Mouse (Mus musculus) intestine, embryonic 15.5 days (tissue): Measurements from ENCODE around the gene Tekt1. TPM values are rescaled to one million over a fixed set of nuclear protein-coding genes. Genes with fewer than 3 reads are reported as not detected.
"Not testable (repeated sequence)": the region's sequence is repeated elsewhere in the genome, so short reads cannot be mapped to it uniquely, and the experiment has no call there.

Experiments
- ATAC-seq: fragments of 200-750 bp; cut with Nextera tagmentation; 2 replicates; pipeline ENCODE4 v1.8.0; 2017; ENCODE audit warnings: moderate TSS enrichment, moderate library complexity
- H3K27ac ChIP-seq: fragments of 300-500 bp; sonication (generic); 2 replicates; pipeline ENCODE4 v1.5.1; 2015; ENCODE audit warnings: mild to moderate bottlenecking, inconsistent platforms
- H3K27me3 ChIP-seq: fragments of 300-500 bp; sonication (generic); replicated peaks from 2 replicates; pipeline ENCODE4 v1.6.1; 2015; ENCODE audit warnings: inconsistent platforms
- H3K36me3 ChIP-seq: fragments of 300-500 bp; sonication (generic); 2 replicates; pipeline ENCODE4 v1.6.1; 2015; ENCODE audit warnings: inconsistent platforms
- H3K4me1 ChIP-seq: fragments of 300-500 bp; sonication (generic); replicated peaks from 2 replicates; pipeline ENCODE4 v1.6.1; 2015; ENCODE audit warnings: inconsistent platforms
- H3K4me2 ChIP-seq: fragments of 300-500 bp; sonication (generic); replicated peaks from 2 replicates; pipeline ENCODE4 v1.6.1; 2015; ENCODE audit warnings: mild to moderate bottlenecking, inconsistent platforms
- H3K4me3 ChIP-seq: fragments of 300-500 bp; sonication (generic); replicated peaks from 2 replicates; pipeline ENCODE4 v1.5.1; 2015; ENCODE audit warnings: inconsistent platforms
- H3K9ac ChIP-seq: fragments of 300-500 bp; sonication (generic); 2 replicates; pipeline ENCODE4 v1.6.1; 2015; ENCODE audit warnings: inconsistent platforms
- H3K9me3 ChIP-seq: fragments of 300-500 bp; sonication (generic); 2 replicates; pipeline ENCODE4 v1.6.1; 2016; ENCODE audit warnings: inconsistent platforms
- WGBS: fragments of 180-500 bp; shearing (Covaris S2); methylation state at CpG from one replicate; pipeline ENCODE4 v1.1.7; 2015; 5-methylcytosine and 5-hydroxymethylcytosine counted together
- polyA plus RNA-seq: library from polyadenylated mRNA; unstranded; fragments of >200 nt; fragmentation: Nextera tagmentation; extraction: Ambion mirVana; gene quantifications from 2 replicates; pipeline ENCODE4 v1.2.1, GENCODE M21; 2015

Tekt1 gene
- polyA plus RNA-seq, 1 experiment from 2014 or later: 0.33 TPM

DNA sequence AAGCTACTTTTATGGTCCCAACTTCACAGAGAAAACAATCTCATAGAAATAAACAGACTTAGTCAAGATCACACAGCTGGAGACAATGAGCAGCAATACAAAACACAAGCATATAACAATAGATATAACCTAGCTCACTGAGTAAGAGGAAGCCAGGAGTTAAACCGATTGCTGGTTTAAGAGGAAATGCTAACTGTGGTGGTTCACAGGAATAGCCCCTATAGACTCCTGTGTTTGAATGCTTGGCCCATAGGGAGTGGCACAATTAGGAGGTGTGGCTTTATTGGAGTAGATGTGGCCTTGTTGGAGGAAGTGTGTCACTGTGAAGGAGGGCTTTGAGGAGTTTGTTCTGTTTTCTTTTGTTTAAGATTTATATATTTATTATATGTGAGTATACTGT is 10.0 kb downstream of the Tekt1 start:
- Histone ChIP-seq H3K4me2 (no peak overlapping the region), H3K4me3 (no peak overlapping the region), H3K27me3 (no peaks in the 10 kb centered on the region), H3K9me3 (no peaks in the 10 kb centered on the region), H3K36me3 (no peaks in the 10 kb centered on the region), H3K4me1 (peaks cover 7% of the 10 kb centered on the region), H3K27ac (no peak overlapping the region), H3K9ac (no peak overlapping the region)
- ATAC-seq: no peak
- WGBS: 63% methylated on average over 1 of the region's 1 CpGs

DNA sequence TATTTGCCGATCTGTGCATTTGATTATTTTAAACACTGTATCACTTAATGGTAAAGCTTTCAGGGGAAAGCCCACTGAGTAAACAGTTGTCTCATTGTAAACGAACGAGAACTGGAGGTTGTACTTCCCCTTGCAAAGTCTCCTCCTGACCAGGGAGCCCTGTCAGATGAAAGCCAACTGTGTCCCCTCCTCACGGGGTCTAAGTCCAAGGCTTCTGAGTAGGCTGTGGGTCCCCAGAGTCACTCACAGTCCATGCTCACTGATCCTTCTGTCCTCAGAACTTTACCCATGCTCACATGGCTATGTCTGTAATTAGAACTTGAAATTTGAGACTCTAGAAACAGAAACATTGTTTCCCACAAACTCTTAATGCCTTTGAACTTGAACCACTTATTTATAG is 12.6 kb downstream of the Tekt1 start:
- Histone ChIP-seq H3K4me1 (peaks cover 7% of the 10 kb centered on the region), H3K4me2 (no peak overlapping the region), H3K27ac (no peak overlapping the region), H3K9me3 (no peaks in the 10 kb centered on the region), H3K9ac (no peak overlapping the region), H3K27me3 (no peaks in the 10 kb centered on the region), H3K36me3 (no peaks in the 10 kb centered on the region), H3K4me3 (no peak overlapping the region)
- ATAC-seq: peak; percentile 74; the same call in 1 of the 2 replicates
- WGBS: 19% methylated on average over 4 of the region's 4 CpGs

GRCm38 (mm10) chr11:72349016-72349415 is 13.2 kb downstream of the Tekt1 start:
- Histone ChIP-seq H3K9ac (no peak overlapping the region), H3K36me3 (no peaks in the 10 kb centered on the region), H3K4me1 (peaks cover 7% of the 10 kb centered on the region), H3K27ac (no peak overlapping the region), H3K9me3 (no peaks in the 10 kb centered on the region), H3K4me3 (no peak overlapping the region), H3K4me2 (no peak overlapping the region), H3K27me3 (no peaks in the 10 kb centered on the region)
- WGBS: 42% methylated on average over 8 of the region's 8 CpGs
- ATAC-seq: no peak

DNA sequence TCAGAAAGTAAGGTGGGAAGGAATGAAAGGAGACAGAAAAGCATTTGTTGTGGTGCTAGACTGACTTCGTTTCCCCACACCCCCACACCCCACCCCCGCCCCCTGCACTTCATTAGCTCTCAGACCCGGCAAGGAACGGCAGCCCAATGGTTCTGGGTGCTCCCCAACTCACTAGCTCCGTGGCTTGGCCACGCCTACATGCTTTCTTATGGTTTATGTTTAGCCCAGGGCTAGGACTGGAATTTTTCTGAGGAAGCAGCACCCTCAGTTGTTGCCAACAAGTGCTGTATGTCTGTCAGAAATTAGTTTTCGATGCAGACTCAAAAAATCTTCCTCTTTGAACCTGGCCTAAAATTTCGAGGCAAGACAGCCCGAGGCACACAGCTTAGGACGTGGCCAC is 13.7 kb downstream of the Tekt1 start:
- no peak for ATAC-seq

GRCm38 (mm10) chr11:72344486-72344885 is 17.8 kb downstream of the Tekt1 start:
- WGBS: 88% methylated on average over 11 of the region's 11 CpGs
- ATAC-seq: no peak
- no peak overlapping the region for H3K4me3 ChIP-seq
- H3K9me3 ChIP-seq: no peaks in the 10 kb centered on the region
- no peak overlapping the region for H3K9ac ChIP-seq
- H3K27ac ChIP-seq: no peak overlapping the region
- no peaks in the 10 kb centered on the region for H3K27me3 ChIP-seq
- no peak overlapping the region for H3K4me2 ChIP-seq
- H3K4me1 ChIP-seq: peaks cover 7% of the 10 kb centered on the region
- no peaks in the 10 kb centered on the region for H3K36me3 ChIP-seq

More for the DNA sequence above, 13.7 kb downstream of the Tekt1 start:
- no peaks in the 10 kb centered on the region for H3K9me3 ChIP-seq
- H3K4me2 ChIP-seq: no peak overlapping the region
- H3K9ac ChIP-seq: no peak overlapping the region
- H3K4me1 ChIP-seq: peaks cover 7% of the 10 kb centered on the region
- H3K4me3 ChIP-seq: no peak overlapping the region
- H3K27me3 ChIP-seq: no peaks in the 10 kb centered on the region
- 38% methylated on average over 10 of the region's 10 CpGs for WGBS
- H3K27ac ChIP-seq: no peak overlapping the region
- no peaks in the 10 kb centered on the region for H3K36me3 ChIP-seq

DNA sequence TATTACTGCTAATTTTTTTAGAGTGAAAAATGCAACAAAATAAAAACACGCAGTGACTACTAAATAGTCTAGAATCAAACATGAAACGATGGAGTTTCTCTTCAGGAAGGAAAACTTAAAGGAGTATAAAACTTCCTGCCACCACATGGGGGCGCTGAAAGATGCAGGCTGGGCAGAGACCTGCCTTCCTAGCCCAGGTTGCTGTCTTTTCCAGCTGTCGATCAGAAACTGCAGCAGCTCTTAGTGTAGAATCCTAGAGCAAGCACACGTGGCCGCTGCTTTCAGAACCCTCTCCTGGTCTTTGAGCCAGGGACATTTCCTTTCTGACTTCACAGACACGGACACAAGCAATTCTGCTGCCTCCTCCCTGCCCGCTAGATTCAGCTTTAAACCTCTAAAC is 18.3 kb downstream of the Tekt1 start:
- peaks cover 4% of the 10 kb centered on the region for H3K4me1 ChIP-seq
- WGBS: 25% methylated on average over 8 of the region's 8 CpGs
- no peak for ATAC-seq
- H3K4me2 ChIP-seq: no peak overlapping the region
- no peaks in the 10 kb centered on the region for H3K36me3 ChIP-seq
- H3K9me3 ChIP-seq: no peaks in the 10 kb centered on the region
- no peak overlapping the region for H3K27ac ChIP-seq
- no peak overlapping the region for H3K9ac ChIP-seq
- H3K4me3 ChIP-seq: no peak overlapping the region
- H3K27me3 ChIP-seq: no peaks in the 10 kb centered on the region

DNA sequence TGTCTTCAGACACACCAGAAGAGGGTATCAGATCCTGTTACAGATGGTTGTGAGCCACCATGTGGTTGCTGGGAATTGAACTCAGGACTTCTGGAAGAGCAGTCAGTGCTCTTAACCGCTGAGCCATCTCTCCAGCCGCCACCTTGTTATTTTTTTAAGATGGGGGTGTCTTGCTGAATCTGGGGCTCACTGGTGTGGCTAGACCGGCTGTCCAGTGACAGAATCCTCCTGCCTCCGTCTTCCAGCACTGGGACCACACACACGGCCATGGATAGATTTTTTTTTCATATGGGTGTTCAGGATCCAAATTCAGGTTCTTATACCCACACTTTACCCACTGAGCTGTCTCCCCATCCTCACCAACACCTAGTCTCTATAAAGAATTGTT is 19.0 kb downstream of the Tekt1 start:
- H3K4me1 ChIP-seq, ATAC-seq, H3K27ac ChIP-seq, H3K9ac ChIP-seq, H3K9me3 ChIP-seq, H3K4me3 ChIP-seq, H3K36me3 ChIP-seq, H3K27me3 ChIP-seq, H3K4me2 ChIP-seq: not testable (repeated sequence)
- WGBS: 85% methylated on average over 5 of the region's 5 CpGs

GRCm38 (mm10) chr11:72342549-72343237 is 19.5 kb downstream of the Tekt1 start:
- H3K36me3 ChIP-seq: no peaks in the 10 kb centered on the region

GRCm38 (mm10) chr11:72339716-72340115 is 22.5 kb downstream of the Tekt1 start:
- H3K4me1 ChIP-seq: no peaks in the 10 kb centered on the region
- no peak overlapping the region for H3K9ac ChIP-seq
- H3K4me3 ChIP-seq: no peak overlapping the region
- no peak overlapping the region for H3K27ac ChIP-seq
- no peaks in the 10 kb centered on the region for H3K9me3 ChIP-seq
- H3K36me3 ChIP-seq: no peaks in the 10 kb centered on the region
- H3K4me2 ChIP-seq: no peak overlapping the region
- no peak for ATAC-seq
- 80% methylated on average over 4 of the region's 4 CpGs for WGBS
- H3K27me3 ChIP-seq: no peaks in the 10 kb centered on the region

More at GRCm38 (mm10) chr11:72342549-72343237, 19.5 kb downstream of the Tekt1 start:
- Histone ChIP-seq H3K4me1 (no peaks in the 10 kb centered on the region), H3K9me3 (no peaks in the 10 kb centered on the region), H3K27ac (no peak overlapping the region), H3K4me3 (no peak overlapping the region), H3K27me3 (no peaks in the 10 kb centered on the region), H3K4me2 (0 out of 2 replicates have a peak overlapping the region, but pooled peaks have one; percentile 17), H3K9ac (no peak overlapping the region)
- ATAC-seq: peak; percentile 87
- WGBS: 11% methylated on average over 7 of the region's 7 CpGs

DNA sequence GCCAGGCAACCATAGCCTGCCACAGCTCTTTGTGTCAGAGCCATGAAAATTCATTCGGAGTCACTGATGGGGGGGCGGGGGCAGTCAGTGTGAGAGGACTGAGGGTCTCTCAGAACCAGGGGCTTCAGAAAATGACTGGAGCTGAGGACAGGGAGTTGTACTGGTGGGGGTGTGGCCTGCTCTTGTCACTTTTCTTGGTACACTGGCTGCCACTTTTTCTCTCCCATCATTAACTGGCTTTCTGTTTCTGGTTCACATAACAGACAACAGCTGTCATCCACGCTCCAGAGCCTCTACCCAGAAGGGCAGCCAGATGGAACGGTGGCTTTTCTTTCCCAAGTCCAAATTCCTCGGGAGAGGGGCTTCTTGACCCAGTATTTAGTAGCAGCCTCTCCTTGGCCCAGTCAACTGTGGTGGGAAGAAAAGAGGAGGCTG is 23.8 kb downstream of the Tekt1 start:
- Histone ChIP-seq H3K4me1 (no peaks in the 10 kb centered on the region), H3K27ac (no peak overlapping the region), H3K9ac (no peak overlapping the region), H3K4me3 (no peak overlapping the region), H3K9me3 (no peaks in the 10 kb centered on the region), H3K36me3 (no peaks in the 10 kb centered on the region), H3K27me3 (no peaks in the 10 kb centered on the region), H3K4me2 (no peak overlapping the region)
- 59% methylated on average over 5 of the region's 5 CpGs for WGBS
- no peak for ATAC-seq

DNA sequence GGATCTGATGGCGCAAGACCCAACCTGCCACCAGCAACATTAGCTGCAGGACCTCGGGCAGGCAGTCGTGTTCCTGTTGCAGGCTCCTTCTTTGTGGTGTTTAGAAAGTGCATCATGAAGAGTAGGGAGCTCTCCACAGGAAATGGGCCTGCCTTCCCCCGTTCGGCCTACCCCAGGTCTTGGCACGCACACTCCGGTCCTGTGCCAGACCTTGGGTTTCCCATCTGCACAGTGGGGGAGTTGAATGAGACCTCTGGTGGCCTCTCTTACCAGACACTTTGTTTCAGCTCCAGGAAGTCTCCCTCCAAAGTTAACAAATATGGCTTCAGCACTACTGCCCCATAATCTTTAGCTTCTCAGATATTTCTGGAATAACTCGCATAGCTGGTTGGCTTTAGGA is 25.5 kb downstream of the Tekt1 start:
- Histone ChIP-seq H3K9me3 (no peaks in the 10 kb centered on the region), H3K4me2 (no peak overlapping the region), H3K27me3 (no peaks in the 10 kb centered on the region), H3K36me3 (no peaks in the 10 kb centered on the region), H3K4me1 (no peaks in the 10 kb centered on the region), H3K27ac (no peak overlapping the region), H3K4me3 (no peak overlapping the region), H3K9ac (no peak overlapping the region)
- WGBS: 78% methylated on average over 8 of the region's 8 CpGs
- no peak for ATAC-seq

GRCm38 (mm10) chr11:72334653-72335052 is 27.6 kb downstream of the Tekt1 start:
- no peaks in the 10 kb centered on the region for H3K9me3 ChIP-seq
- H3K27ac ChIP-seq: no peak overlapping the region
- no peaks in the 10 kb centered on the region for H3K36me3 ChIP-seq
- no peak for ATAC-seq
- WGBS: 78% methylated on average over 4 of the region's 4 CpGs
- no peak overlapping the region for H3K4me2 ChIP-seq
- no peak overlapping the region for H3K9ac ChIP-seq
- no peaks in the 10 kb centered on the region for H3K4me1 ChIP-seq
- no peak overlapping the region for H3K4me3 ChIP-seq
- H3K27me3 ChIP-seq: no peaks in the 10 kb centered on the region

DNA sequence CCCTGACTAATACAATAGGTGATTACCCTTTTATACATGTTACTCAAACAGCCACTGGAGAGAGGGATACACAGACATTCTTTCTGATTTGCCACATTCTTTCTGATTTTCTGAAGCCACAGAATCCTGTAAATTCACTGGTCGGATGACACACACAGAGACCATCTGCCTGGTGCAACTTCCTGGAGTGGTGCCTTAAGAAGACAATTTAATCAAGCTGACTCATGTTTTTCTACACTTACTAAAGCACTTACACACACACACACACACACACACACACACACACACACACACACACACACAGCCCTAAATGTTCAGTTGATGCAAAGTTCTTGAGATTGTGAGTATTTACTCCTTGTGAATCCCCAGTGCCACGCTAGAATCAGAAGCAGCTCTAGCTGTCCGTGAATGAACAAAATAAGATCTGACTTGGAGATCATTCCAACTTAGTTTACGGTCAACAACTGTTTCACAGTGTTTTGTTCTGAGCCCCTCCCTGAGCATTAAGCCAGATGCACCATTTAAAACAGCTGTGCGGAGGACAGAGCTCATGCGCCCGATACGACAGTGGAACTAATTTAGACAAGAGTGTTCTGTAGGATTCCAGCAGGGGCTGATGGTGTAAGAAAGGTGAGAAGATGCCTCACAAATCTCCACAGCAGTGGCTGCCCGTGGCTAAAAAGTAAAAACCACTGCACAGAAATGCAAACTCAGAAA is 29.1 kb downstream of the Tekt1 start:
- no peaks in the 10 kb centered on the region for H3K36me3 ChIP-seq
- no peak overlapping the region for H3K9ac ChIP-seq
- H3K4me3 ChIP-seq: no peak overlapping the region
- H3K4me1 ChIP-seq: no peaks in the 10 kb centered on the region
- 75% methylated on average over 9 of the region's 9 CpGs for WGBS
- H3K9me3 ChIP-seq: no peaks in the 10 kb centered on the region
- no peak for ATAC-seq
- no peak overlapping the region for H3K4me2 ChIP-seq
- no peak overlapping the region for H3K27ac ChIP-seq
- no peaks in the 10 kb centered on the region for H3K27me3 ChIP-seq
